Mouse (Mus musculus): ENCODE results near the gene Pde2a.

GRCm38 (mm10) chr7:101394569-101394968 lies 26.9 kb upstream of the Pde2a start:
- TF ChIP-seq POLR2A (IDR thresholded peaks at IDR 0.05; ENCODE audit: low read depth, low read length) = no peak
- no peak for TF ChIP-seq MAZ (IDR thresholded peaks at IDR 0.05; ENCODE audit: low read depth, low read length)
- TF ChIP-seq RCOR1 (conservative IDR thresholded peaks at IDR 0.05; ENCODE audit: low read depth, low read length) = no peak
- no peak for TF ChIP-seq USF1 (IDR thresholded peaks at IDR 0.05; ENCODE audit: low read depth, low read length)
- TF ChIP-seq CTCF (conservative IDR thresholded peaks at IDR 0.05 in 1 of 2, IDR thresholded peaks at IDR 0.05 in 1 of 2; ENCODE audit: low read depth in 2 of 2, low read length in 2 of 2) = no peak
- no peak for TF ChIP-seq MAX (IDR thresholded peaks at IDR 0.05; ENCODE audit: low read length)
- no peak for TF ChIP-seq CHD1 (IDR thresholded peaks at IDR 0.05; ENCODE audit: low read depth, low read length)
- TF ChIP-seq EP300 (IDR thresholded peaks at IDR 0.05; ENCODE audit: low read length) = no peak

All from CH12.LX (cell line).